Mouse (Mus musculus): ENCODE results near the gene Slc17a1.

DNA sequence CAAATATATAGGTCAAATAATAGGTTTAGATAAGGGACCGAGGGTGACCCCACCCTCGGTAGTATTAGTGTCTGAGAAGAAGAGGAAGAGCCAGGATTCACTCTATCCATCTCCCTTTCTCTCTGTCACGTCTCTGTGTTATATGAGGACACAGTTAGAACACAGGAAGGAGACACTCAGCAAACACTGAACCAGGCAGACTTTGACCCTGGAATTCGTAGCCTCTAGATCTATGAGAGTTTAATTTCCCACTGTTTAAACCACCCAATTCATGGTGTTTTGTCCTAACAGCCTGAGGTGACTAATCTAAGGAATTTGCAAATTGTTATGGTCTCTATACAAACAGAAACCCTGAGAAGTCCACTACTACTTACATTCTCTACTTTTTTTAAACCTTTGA, 50.1 kb downstream of the Slc17a1 start:
- TF ChIP-seq CTCF (IDR thresholded peaks at IDR 0.05; ENCODE audit: low read depth, low read length) (no peak), POLR2A (IDR thresholded peaks at IDR 0.05; ENCODE audit: extremely low read depth, insufficient read depth, low read length) (no peak)
